Mouse (Mus musculus): Measurements from ENCODE around the gene Ccdc63.
"Not testable (repeated sequence)": the region's sequence is repeated elsewhere in the genome, so short reads cannot be mapped to it uniquely, and the experiment has no call there.

Ccdc63 gene

DNA sequence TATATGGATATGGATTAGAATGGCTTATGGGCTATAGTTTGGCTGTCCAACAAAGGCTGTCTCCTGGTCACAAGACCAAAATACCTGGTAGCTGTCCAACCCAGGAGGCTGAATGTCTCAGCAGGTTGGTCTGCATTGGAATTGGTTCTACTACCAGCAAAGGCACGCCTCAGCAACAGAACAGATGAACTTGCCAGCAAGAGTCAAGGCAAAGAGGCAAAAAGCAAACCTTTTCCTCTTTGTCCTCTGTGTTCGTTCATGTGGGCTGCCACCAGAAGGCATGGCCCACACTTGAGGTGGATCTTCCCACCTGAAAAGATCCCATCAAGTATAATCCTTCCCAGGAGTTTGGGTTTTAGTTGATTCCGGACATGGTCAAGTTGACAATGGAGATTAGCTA, at the start of gene Ccdc63:
Gene Ccdc63, minus strand, starts transcription at position 101 of the 400 bp plus-strand sequence.
- DNase-seq: no peak

DNA sequence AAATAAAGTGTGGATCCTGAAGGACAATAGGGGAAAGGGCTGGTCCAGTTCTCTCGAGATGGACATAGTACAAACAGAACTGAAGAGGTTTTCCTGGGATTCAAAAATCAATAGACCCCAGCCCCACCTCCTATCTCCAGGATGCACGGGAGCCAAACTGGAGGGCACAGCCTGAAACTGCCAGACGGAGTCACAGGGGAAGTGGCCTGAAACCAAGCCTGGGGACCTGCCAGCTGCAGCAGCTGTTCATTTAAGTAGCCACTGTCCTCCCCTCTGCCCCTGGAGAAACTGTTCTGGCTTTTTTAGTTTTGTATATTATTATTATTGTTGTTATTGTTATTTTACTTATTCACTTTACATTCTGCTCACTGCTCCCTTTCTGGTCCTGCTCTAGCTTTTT, 48.5 kb upstream of the Ccdc63 start:
- no peak for DNase-seq

DNA sequence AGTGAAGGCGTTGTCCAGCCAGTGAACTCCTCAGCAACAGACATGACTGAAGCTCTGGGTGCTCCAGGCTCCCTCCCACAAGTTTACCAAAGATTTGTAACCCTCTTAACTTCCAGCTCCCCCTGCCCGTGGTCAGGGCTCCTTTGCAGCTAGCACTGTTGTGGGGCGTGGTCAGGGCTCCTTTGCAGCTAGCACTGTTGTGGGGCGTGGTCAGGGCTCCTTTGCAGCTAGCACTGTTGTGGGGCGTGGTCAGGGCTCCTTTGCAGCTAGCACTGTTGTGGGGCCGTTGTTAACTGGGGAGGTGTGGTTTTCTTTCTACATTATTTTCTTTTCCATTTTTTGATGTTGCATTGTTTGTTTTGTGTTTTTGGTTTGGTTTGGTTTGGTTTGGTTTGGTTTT, 44.2 kb upstream of the Ccdc63 start:
- not testable (repeated sequence) for DNase-seq

DNA sequence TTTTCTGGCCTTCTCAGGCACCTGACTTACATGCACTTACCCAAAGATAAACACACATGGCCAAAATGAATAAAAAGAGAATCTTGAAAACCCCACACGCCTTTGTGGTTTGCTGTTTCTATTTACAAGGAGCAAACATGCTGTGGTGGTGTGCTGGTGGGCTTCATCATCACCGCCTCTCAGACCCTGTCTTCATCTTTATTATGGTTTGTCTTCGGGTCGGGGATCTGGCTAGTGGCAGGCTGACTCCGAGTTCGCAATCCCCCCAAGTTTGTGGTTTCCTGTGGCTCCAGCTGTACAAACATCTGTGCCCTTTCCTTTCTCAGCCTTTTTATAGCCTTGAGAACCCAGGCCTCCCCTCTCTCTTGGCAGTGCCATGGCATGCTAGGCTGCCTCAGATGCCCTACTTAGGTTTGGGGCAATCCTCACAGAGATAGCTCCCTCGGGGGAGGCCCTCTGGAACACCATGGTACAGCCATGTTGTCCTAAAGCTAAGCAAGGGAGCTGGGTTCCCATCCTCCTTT, 43.7 kb upstream of the Ccdc63 start:
- no peak for DNase-seq

DNA sequence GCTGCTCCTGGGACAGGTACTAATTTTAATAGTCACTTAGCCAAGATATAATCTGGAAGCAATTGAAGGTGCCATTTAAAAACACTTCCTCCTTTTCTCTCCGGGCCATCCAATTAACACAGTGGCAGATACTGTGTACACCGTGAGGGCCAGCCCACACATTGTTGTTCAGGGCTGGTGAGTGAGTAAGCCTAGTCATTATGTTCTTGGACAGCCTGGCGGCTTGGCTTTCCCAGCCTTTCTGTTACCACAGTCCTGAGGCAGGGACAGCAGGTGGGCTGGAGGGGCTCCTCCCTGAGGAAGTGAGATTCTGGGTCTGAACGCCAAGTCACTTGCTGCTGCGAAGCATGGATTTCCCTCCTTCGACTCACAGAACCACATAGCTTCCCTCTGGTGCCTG, 39.0 kb upstream of the Ccdc63 start:
- DNase-seq: peak in 1 of 2 experiments; percentile 20

DNA sequence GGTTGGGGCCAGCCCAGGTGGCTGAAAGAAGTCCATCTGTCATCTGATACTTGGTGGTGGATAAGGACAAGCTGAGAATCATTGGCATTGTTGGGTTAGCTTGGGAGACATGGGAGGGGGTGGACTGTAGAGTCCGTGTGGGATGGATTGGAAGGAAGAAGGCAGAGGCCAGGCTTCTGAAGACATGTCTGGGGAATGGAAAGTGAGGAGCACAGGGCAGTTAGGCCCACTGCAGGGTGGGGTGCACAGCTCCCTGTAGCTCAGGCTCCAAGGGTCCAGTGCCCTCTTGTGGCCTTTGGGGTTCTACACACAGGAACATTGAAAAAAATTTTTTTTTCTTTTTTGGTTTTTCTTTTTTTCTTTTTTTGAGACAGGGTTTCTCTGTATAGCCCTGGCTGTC, 35.8 kb upstream of the Ccdc63 start:
- peak; percentile 64 to 81 for DNase-seq

DNA sequence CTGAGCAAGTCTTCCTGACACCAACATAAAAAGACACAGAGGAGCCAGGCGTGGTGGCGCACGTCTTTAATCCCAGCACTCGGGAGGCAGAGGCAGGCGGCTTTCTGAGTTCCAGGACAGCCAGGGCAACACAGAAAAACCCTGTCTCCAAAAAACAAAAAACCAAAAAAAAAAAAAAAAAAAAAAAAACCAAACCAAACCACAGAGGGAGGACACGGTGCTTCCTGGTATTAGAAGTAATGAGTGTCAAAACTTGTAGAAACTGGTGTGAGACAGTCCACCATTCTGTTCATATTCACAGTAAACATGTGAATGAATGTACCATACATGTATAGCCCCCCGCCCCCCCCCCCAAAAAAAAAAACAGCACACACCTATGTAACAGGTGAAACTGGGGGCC, 35.3 kb upstream of the Ccdc63 start:
- DNase-seq: no peak

DNA sequence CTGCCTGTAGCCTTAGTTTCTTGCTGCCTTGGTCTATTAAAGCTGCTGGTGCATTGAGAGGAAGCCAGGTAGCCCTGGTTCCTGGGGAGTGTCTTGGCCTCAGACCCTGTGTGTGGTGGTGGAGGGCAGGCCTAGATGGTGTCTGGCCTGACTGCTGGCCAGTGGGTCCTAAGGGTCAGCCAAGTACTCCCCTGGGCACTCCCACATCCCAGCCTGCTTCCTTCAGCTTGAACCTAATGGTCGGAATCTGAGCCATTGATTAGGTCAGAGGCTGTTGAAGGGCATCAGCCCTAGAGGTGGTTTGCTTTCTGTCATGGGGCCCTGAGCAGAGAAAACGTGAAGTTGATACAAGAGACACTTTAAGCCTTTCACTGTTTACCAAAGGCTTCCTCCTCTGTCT, 34.8 kb upstream of the Ccdc63 start:
- peak in 1 of 2 experiments; percentile 34 for DNase-seq

DNA sequence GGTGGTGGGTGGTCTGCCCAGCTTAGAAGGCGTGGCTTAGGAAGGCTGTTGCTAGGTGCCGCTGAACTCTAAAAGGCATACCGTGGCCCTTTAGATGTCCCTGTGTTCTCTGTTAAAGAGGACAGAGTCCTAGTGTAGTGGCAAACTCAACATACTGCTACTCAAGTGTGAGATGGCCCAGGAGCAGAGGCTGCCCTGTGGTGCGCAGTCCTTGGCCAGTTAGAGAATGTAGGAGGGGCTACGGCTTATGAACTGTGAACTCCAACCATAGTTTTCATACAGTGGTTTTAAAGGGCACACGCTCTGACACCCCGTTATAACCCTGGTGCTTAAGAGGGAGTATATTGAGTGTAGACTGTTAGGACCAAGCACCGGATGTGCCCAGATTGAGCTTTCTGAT, 30.4 kb upstream of the Ccdc63 start:
- no peak for DNase-seq

DNA sequence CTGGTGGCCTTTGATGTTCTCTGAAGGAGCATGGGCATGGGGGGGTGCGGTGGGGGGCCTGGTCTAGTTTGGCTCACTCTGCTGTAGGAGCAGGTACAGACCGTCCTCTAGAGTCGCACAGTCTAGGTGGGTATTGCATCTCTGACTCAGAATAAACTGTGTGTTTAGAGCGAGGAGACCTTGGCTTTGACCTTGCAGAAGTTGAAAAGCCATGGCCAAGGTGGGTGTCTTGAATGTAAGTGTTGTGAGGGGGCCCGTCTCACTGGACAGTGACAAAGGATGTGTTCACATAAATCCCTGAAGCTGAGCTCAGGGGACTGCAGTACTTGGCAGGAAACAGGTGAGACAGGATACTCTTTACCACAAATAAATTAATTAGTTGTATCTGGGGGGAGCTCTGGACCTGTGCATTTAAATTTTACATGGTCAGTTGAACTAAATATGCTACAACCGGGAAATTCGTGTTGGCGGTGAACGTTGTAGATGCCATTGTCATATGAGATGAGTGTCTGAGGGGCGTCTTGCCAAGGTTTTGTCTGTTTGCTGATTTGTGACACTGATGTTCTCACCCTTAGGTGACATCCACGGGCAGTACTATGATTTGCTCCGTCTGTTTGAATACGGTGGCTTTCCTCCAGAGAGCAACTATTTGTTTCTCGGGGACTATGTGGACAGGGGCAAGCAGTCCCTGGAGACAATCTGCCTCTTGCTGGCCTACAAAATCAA, 27.9 kb upstream of the Ccdc63 start:
- DNase-seq: peak in 1 of 2 experiments; percentile 22

DNA sequence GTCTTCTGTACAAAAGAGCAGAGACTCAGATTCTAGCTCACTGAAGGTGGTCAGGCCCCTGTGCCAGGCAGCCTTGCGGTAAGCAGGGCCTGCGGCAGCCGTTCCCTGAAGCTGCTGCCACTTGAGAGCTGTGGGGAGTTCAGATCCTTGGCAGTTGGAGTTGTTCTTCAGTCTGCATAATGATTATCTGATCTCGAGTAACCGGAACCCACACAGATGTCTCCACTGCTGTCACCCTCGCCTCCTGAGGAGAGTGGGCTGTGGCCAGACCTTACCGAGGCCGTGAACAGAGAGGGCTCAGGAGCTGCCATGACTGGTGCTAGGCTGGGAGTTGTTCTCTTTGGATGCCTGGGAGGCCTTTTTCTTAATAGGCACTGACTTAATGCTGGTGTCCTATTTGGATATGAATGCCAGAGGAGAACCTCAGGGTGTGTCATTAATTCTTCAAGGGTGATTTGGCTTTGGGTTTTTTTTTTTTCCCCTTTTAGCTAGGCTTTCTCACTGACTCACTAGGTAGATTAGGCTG, 26.1 kb upstream of the Ccdc63 start:
- peak; percentile 55 to 56 for DNase-seq

DNA sequence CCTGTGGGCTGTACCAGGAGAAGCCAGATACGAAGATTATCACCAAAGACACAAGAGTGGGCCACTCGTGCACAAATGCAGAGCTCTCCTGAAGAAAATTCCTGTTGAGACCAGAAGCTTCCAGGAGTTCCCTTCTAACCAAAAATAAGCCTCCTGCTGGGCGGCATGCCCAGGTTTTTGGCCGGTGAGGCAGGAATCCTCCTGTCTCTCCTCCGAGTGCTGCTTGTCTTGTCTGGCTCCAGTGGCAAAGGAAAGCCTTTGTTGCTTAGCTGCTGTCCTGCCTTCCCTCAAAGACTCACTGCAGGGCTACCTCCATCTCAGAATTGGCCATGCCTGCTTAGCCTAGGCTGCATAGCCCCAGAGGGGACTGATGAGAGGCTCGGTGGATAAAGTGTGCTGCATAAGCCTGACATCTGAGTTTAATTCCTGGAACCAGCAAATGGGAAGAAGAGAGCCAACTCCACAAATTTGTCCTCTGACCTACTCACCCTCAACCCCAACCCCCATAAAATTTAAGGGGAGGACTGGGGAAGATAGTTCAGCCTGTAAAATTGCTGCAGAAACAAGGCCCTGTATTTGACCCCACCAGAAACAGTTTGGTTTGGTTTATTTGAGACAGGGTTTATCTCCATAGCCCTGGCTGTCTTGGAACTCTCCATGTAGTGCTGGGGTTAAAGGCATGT, 24.8 kb upstream of the Ccdc63 start:
- peak; percentile 67 to 71 for DNase-seq

DNA sequence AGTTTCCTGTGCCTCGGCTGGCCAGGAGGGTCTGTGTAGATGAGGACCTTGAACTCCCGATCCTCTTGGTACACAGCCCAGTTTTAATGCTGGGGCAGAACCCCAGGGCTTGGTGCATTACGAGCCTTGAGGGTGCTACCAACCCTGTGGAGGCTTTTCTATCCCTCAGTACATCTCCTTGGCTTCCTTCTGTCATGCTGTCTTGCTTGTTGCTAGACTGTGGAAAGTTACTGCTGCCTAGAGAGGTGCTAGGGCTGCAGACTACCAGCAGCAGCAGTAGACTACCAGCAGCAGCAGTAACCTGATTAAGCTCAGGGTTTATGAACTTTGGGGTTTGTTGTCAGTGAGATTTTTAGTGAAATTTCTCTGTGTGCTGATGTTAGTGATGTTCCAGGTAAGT, 23.4 kb upstream of the Ccdc63 start:
- DNase-seq: no peak

DNA sequence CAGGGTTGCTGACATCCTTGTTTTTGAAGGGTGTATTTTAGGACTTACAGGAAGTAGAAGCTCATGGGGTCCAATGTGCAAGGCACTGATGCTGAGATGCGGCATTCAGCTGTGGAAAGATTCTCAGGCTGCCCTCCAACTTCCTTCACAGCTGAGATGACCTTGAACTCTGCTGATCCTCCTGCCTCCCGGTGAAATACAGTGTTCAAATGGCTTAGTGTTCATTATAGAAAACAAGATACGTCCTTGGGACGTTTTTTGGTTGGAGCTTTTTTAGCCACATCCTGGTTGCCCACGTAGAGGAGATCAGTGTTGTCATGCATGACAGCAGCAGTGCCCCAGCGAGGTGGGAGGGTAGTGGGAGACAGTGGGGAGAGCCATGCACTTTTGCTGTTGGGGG, 22.6 kb upstream of the Ccdc63 start:
- DNase-seq: peak in 1 of 2 experiments; percentile 16

DNA sequence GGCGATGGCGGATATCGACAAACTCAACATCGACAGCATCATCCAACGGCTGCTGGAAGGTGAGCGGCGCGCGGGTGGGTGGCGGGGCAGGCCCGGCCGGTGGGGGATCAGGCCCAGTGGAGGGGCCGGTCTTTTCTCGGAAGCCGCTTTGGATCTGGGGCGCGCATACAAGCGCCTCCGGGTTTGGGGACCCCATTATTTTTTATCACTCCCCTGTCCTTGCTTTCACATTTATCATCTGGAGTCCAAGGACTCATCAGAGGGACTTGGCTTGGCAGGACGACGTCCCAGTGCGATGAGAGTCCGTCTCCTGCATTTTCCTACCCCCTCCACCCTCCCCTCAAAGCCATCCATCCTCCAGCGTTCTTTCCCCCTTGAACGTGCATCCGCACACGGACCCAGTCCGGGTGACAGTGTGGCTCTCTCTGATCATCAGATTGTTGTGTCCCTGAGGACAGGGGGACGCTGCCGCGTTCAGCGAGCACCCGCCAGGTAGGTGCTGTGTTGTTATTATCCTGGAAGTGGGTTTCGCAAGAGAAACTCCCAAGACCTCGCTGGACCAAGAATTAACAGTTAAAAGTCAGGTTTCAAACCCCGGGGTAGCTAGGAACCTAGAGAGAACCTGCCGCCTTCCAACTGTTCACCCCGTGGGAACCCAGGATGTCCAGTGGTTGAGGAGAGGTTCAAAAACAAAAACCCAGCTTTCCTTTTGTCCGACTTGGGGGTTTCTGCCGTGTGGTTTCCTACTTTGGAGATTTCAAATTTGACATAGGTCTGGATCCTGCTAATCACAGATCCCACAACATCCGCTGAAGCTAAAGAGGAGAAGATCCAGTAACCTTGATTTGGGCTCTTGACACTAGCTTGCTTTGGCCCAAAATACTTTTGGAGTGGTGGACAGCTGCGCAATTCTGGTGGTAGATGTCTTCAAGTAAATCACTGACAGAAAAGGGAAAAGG, 18.2 kb upstream of the Ccdc63 start:
- DNase-seq: peak; percentile 57 to 60

DNA sequence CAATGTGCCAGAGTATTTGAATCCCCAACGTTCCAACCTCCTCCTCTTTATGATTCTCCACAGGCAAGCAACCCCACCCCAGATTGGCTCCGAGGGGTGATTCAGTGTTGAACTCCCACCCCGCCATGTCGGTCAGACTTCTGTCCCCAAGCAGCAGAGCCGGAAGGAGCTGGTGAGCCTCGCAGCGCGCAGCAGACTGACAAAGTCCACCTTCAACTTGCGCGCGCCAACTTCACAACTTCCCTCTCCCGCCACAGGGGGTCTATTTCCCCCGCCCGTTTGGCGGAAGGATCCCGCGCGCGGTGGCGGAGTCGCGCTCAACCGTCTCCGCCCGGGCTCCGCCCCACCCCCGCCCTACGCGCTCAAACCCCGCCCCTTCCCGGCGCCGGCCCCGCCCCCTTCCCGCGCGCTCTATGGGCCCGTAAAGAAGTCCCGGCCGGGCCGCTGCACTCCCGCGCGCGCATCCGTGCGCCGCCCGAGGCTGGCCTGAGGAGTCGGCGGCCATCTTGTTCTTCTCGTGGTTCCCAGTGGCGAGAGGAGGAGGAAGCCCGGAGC, 17.3 kb upstream of the Ccdc63 start, which contains the start of gene Ppp1cc:
Gene Ppp1cc, plus strand, starts transcription at position 452 of the 555 bp plus-strand sequence.
- peak; percentile 97 to 98 for DNase-seq

DNA sequence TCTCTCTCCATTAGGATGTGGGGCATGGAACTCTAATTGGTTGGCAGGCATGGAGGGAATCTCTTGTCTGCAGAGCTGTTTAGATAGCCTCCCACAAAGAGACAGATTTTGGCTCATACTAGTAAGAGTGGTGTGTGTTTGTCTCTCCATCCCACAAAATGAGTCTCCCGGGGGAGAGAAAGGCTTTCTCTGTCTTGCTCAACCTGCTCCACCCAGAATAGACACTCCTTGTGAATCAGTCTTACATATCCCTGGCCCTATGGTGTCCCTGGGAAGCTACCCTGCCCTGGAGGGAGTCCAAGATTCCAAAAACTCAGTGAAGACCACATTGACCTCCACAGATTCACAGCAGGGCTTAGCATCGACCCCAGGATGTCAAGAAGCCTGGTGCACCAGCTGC, 15.9 kb upstream of the Ccdc63 start:
- DNase-seq: peak in 1 of 2 experiments; percentile 28

DNA sequence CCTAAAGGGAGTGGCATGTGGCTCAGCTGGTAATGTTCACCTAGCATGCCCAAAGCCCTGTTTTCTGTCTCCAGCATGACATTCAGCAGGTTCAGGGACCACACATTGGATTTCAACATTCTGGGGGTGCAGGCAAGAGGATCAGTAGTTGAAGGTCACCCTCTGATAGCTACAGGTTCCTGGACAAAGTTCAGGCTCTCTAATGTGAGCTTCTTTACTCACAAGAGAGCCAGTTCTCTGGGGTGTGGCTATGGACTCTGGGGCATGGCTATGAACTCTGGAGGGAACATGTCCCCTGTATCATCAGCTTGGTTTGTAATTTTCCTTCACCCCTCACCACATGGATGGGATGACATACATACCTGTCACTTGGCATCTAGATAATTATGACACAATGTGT, 15.0 kb upstream of the Ccdc63 start:
- DNase-seq: no peak

DNA sequence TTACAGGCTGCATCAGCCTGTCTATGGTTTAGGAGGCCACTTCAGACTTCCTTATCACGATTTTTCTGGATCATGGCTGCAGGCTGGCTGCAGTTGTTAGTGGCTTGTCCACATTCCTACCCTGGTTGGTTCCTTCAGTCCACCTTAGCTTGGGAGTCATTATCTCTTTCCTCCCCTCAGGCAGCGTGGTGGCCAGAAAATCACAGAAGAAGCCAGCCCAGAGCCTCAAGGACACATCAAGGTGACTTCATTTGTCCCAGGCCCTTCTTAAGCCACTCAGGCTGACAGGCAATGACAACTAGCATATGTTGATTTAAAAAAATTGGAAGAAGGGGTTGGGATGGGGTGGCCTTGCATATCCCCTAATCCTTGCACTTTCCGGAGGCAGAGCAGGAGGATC, 14.2 kb upstream of the Ccdc63 start:
- DNase-seq: no peak

DNA sequence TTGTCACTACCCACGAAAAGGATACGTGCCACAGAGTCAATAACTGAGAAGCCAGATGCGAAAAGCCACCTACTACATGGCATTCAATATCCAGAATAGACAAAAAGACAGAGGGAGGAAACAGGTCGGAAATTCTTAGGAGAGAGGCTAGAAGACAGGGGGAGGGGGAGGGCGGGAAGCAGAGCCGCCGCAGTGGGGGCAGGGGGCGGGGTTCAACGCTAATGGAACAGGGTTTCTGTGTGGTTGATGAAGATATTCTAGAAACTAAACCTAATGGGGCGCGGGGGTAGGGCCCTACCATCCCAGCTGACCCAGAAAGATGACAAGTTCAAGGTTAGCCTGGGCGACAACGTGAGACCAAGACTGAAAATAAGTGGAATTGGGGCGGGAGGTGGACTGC, 13.4 kb upstream of the Ccdc63 start:
- no peak for DNase-seq

DNA sequence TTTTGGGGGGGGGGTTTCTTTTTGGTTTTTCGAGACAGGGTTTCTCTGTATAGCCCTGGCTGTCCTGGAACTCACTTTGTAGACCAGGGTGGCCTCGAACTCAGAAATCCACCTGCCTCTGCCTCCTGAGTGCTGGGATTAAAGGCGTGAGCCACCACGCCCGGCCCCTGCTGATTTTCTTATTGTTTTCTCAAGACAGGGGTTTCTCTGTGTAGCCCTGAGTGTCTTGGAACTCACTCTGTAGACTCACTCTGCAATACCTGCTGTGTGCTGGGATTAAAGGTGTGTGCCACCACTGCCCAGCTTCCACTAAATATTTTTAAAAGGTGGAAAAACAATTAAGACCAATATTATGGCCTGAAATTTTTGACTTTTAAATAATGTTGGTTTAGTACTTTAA, 11.9 kb upstream of the Ccdc63 start:
- DNase-seq: not testable (repeated sequence)

DNA sequence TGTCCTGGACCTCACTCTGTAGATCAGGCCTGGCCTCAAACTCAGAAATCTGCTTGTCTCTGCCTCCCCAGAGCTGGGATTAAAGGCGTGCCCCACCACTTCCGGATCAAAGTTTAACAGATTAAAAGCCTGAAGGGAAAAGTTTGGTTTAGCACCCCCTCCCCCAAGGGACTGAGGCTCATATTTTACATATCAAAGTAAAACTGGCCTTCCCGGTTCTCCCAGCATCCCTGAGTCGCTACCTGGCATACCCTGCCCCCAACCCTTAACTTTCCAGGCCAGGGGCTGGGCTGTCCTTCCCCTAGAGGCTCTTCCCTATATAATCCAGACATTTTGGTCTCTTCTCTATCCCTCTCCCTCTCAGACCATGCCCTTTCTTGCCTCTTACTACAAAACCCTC, 8.6 kb upstream of the Ccdc63 start:
- no peak for DNase-seq
